Mouse (Mus musculus) embryonic facial prominence, embryonic 14.5 days (tissue): Measurements from ENCODE around the gene Asgr1. TPM values are rescaled to one million over a fixed set of nuclear protein-coding genes. Genes with fewer than 3 reads are reported as not detected.
"Not testable (repeated sequence)": the region's sequence is repeated elsewhere in the genome, so short reads cannot be mapped to it uniquely, and the experiment has no call there.

Source experiments
- ATAC-seq: fragments of 200-750 bp; cut with Nextera tagmentation; 2 replicates; pipeline ENCODE4 v1.8.0; 2017; ENCODE audit warnings: low read depth, moderate number of reproducible peaks, moderate TSS enrichment
- DNase-seq: peaks from one replicate; pipeline ENCODE4 v3.0.0-alpha.2; 2015; ENCODE audit warnings: low spot score
- H3K27ac ChIP-seq: fragments of 300-500 bp; sonication (generic); replicated peaks from 2 replicates; pipeline ENCODE4 v1.5.1; 2014; ENCODE audit warnings: low read depth, mild to moderate bottlenecking, low read length, moderate library complexity
- H3K27me3 ChIP-seq: fragments of 300-500 bp; sonication (generic); replicated peaks from 2 replicates; pipeline ENCODE4 v1.6.1; 2014; ENCODE audit warnings: low read length; ENCODE audit not compliant: control insufficient read depth, insufficient read depth
- H3K36me3 ChIP-seq: fragments of 300-500 bp; sonication (generic); 2 replicates; pipeline ENCODE4 v1.6.1; 2014; ENCODE audit warnings: low read length, mixed read lengths; ENCODE audit not compliant: control insufficient read depth, insufficient read depth
- H3K4me1 ChIP-seq: fragments of 300-500 bp; sonication (generic); 2 replicates; pipeline ENCODE4 v1.6.1; 2014; ENCODE audit warnings: antibody characterized with exemption, low read length; ENCODE audit not compliant: control insufficient read depth, insufficient read depth
- H3K4me2 ChIP-seq: fragments of 300-500 bp; sonication (generic); 2 replicates; pipeline ENCODE4 v1.6.1; 2014; ENCODE audit warnings: low read depth, mild to moderate bottlenecking, low read length, moderate library complexity, mixed read lengths
- H3K4me3 ChIP-seq: fragments of 300-500 bp; sonication (generic); 2 replicates; pipeline ENCODE4 v1.5.1; 2014; ENCODE audit warnings: low read depth, mild to moderate bottlenecking, low read length
- H3K9ac ChIP-seq: fragments of 300-500 bp; sonication (generic); 2 replicates; pipeline ENCODE4 v1.6.1; 2014; ENCODE audit warnings: low read depth, mild to moderate bottlenecking, low read length, moderate library complexity, mixed read lengths
- H3K9me3 ChIP-seq: fragments of 300-500 bp; sonication (generic); 2 replicates; pipeline ENCODE4 v1.6.1; 2016; ENCODE audit warnings: low read length; ENCODE audit not compliant: control insufficient read depth
- WGBS: fragments of 180-500 bp; shearing (Covaris S2); extraction: QIAGEN DNeasy Blood & Tissue Kit; methylation state at CpG from one replicate; pipeline ENCODE4 v1.1.7; 2014; 5-methylcytosine and 5-hydroxymethylcytosine counted together
- polyA plus RNA-seq: library from polyadenylated mRNA; unstranded; fragments of >200 nt; fragmentation: Nextera tagmentation; extraction: Ambion mirVana; gene quantifications from 2 replicates; pipeline ENCODE4 v1.2.1, GENCODE M21; 2014

Asgr1 gene
- polyA plus RNA-seq, 1 experiment from 2014 or later = 2.2 TPM

DNA sequence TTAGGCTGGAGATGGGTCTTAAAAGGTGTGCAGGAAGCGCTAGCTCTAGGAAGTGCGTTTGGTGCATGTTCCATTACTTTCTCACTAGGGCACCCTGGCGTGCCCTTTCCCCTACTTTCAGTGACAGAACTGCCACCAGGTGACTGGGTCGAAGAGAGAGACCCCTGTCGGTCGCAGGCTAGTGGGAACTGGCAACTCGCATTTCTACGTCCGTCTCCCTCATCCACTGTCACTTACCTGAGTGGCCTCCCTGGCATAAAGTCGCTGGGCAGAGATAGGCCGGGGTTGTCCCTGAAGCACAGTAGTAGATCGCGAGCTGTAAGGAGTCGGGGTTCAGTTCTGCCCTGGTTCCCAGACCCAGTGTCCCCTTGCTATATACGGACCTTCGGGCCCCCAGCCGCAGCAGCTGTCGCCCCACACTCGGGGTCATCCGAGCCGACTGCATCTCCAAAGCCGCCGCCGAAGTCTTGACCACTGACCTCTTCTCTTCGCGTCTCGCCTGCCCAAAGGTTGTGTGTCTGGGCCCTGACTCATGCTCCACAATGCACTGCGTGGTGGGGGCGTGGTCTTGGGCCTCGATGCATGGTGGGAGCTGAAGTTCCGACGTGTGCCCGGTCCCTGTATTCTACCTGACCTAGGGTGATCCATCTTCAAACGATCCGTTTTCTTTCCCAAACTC lies 38.9 kb upstream of the Asgr1 start, which contains the start of gene Acadvl:
Gene Acadvl (minus strand): TSS at position 532 of the 679 bp plus-strand sequence.
- Histone ChIP-seq H3K27me3 (no peaks in the 10 kb centered on the region), H3K4me3 (peak within 1 kb of the TSS; percentile 56), H3K4me1 (peaks cover 27% of the 10 kb centered on the region), H3K27ac (peak within 1 kb of the TSS; percentile 71), H3K9me3 (no peaks in the 10 kb centered on the region), H3K9ac (peak within 1 kb of the TSS; percentile 79), H3K36me3 (peaks cover 44% of the 10 kb centered on the region), H3K4me2 (peak within 1 kb of the TSS; percentile 75)
- WGBS = under 1% methylated on average over 32 of the region's 35 CpGs
- DNase-seq = peak; percentile 93
- peak; percentile 87 for ATAC-seq

DNA sequence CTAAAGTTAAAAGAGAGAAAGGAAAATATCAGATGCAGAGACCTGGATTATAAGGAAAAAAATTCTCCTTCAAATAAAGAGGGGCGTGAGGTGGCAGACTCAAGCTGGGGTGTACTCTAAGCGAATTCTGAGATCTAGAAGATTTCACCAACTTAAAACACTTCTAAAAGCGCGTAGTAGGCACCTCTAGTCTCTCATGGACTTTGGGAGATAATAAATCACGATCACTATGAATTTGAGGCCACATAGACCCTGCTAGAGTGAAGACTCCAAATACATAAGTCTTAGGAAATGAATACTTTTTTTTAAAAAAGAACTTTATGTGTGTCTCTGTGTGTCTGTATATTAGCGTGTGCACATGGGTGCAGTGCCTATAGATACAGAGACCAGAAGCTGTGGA lies 38.2 kb upstream of the Asgr1 start:
- Histone ChIP-seq H3K27ac (no peak overlapping the region), H3K27me3 (no peaks in the 10 kb centered on the region), H3K4me1 (peaks cover 33% of the 10 kb centered on the region), H3K4me3 (peak overlapping the region; percentile 56; the same call in 1 of the 2 replicates), H3K9me3 (no peaks in the 10 kb centered on the region), H3K4me2 (peak overlapping the region; percentile 75), H3K36me3 (peaks cover 38% of the 10 kb centered on the region), H3K9ac (peak overlapping the region; percentile 79; the same call in 1 of the 2 replicates)
- DNase-seq = no peak
- ATAC-seq = no peak
- whole genome bisulfite sequencing = 69% methylated on average over 6 of the region's 6 CpGs

DNA sequence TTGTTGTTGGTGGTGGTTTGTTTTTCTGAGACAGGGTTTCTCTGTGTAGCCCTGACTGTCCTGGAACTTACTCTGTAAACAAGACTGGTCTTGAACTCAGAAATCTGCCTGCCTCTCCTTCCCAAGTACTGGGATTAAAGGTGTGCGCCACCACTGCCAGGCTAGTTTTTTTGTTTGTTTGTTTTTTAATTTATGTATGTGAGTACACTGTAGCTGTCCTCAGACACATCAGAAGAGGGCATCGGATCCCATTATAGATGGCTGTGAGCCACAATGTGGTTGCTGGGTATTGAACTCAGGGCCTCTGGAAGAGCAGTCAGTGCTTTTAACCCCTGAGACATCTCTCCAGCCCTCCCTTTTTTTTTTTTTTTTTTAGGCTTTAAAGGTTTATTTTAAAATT lies 37.7 kb upstream of the Asgr1 start:
- Histone ChIP-seq H3K36me3 (peaks cover 32% of the 10 kb centered on the region), H3K4me1 (peaks cover 35% of the 10 kb centered on the region)
- not testable (repeated sequence) for H3K4me2 ChIP-seq, DNase-seq, H3K4me3 ChIP-seq, H3K27me3 ChIP-seq, ATAC-seq, H3K27ac ChIP-seq, H3K9ac ChIP-seq, H3K9me3 ChIP-seq
- 68% methylated on average over 2 of the region's 2 CpGs for WGBS

DNA sequence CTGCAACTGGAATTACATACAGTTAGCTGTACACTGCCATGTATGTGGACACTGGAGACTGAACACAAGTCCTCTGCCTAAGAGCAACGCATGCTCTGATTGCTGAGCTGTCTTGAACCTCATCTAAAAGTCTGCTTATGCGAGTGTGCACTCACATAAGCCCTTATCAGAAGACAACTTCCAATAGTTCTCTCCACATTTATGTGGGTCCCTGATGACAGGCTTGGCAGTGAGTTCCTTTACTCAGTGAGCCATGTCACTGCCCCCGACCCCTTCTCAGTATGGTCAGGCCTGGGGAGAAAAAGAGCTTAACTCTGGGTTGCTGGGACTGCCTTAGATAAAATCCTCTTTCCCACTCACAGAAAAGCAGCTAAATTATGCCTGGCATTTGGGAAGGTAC lies 37.2 kb upstream of the Asgr1 start, which contains the start of gene Dlg4:
Gene Dlg4 (plus strand): TSS at position 274 of the 400 bp plus-strand sequence.
- ATAC-seq = no peak
- peaks cover 35% of the 10 kb centered on the region for H3K4me1 ChIP-seq
- H3K4me2 ChIP-seq = peak within 1 kb of the TSS; percentile 85
- H3K27me3 ChIP-seq = no peaks in the 10 kb centered on the region
- peaks cover 28% of the 10 kb centered on the region for H3K36me3 ChIP-seq
- H3K9me3 ChIP-seq = no peaks in the 10 kb centered on the region
- peak within 1 kb of the TSS; percentile 69 for H3K4me3 ChIP-seq
- peak within 1 kb of the TSS; percentile 85 for H3K9ac ChIP-seq
- 64% methylated on average over 3 of the region's 3 CpGs for WGBS
- no peak for DNase-seq
- H3K27ac ChIP-seq = peak within 1 kb of the TSS; percentile 82

DNA sequence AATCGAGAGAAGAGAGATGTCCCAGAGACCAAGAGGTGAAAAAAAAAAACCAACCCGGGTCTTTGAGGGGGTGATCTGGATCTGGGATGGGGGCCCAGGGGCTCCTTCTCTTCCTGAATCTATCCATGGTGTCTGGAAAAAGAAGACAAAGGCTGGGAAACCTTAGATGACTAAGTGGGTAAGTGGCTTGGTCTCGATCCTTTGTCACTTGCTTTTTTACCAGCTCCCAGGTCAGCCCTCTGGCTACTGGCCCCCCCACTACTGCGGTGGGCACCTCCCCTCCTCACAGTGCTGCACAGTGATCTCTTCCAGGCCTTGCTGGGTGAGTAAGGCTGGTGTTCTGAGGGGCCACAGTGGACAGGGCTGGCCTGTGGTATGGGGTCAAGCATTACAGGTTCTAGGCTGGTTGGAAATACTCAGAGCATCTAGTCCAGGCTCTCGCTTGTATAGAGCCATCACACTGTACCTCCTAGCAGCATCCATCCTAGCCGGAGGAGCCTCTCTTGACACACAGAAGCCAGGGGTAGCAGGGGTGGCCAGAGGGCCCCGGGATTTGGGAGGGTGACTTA lies 36.6 kb upstream of the Asgr1 start:
- peak overlapping the region; percentile 69; the same call in 1 of the 2 replicates for H3K4me3 ChIP-seq
- ATAC-seq (no peak), DNase-seq (no peak)
- H3K27me3 ChIP-seq = no peaks in the 10 kb centered on the region
- H3K4me2 ChIP-seq = peak overlapping the region; percentile 85
- 35% methylated on average over 7 of the region's 7 CpGs for WGBS
- H3K9ac ChIP-seq = peak overlapping the region; percentile 85
- peak overlapping the region; percentile 82 for H3K27ac ChIP-seq
- H3K4me1 ChIP-seq = peaks cover 35% of the 10 kb centered on the region
- peaks cover 21% of the 10 kb centered on the region for H3K36me3 ChIP-seq
- H3K9me3 ChIP-seq = no peaks in the 10 kb centered on the region

DNA sequence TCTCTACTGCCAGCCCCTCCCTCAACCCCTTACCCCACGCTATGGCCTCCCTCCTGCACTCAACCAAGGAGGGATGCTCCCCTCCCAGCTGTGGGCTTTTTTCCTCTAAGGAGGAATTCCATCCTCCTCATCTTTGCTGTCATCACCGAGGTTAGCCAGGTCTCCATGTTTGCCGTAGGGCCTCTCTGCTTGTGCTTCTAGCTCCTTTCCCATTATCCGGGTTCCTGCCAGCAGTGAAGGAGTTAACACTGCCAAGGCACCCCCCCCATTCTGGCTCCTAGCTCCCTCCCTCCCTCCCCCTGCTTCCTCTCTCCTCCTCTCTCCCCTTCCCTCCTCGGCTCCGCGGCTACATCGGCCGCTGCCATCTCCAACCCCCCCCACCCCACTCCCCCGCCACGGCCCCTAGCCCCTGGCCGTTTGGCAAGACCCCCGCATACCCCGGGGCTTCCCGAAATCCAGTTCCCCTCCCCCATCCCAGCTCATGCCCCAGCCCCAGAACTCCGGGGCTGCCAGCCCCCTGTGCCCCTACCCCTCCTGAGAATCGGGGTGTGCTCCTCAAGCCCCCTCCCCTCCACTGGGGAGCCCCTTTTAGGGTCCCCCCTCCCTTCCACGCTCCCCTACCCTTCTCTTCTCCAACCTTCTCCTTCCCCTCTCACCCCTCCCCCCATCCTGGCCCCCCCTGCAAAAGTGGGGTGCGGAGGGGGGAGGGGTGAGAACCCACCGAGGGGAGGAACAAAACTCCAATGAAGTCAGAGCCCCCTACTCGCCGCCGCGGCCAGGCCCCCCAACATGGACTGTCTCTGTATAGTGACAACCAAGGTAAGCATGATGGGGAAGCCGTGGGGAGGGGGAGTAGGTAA lies 35.5 kb upstream of the Asgr1 start:
- Histone ChIP-seq H3K4me1 (peaks cover 38% of the 10 kb centered on the region), H3K9me3 (no peaks in the 10 kb centered on the region), H3K4me2 (peak overlapping the region; percentile 85), H3K4me3 (peak overlapping the region; percentile 69), H3K9ac (peak overlapping the region; percentile 85), H3K27ac (peak overlapping the region; percentile 94), H3K36me3 (peaks cover 11% of the 10 kb centered on the region; the same call in 1 of the 2 replicates), H3K27me3 (no peaks in the 10 kb centered on the region)
- DNase-seq = peak; percentile 92
- 1% methylated on average over 18 of the region's 25 CpGs for WGBS
- no peak for ATAC-seq

DNA sequence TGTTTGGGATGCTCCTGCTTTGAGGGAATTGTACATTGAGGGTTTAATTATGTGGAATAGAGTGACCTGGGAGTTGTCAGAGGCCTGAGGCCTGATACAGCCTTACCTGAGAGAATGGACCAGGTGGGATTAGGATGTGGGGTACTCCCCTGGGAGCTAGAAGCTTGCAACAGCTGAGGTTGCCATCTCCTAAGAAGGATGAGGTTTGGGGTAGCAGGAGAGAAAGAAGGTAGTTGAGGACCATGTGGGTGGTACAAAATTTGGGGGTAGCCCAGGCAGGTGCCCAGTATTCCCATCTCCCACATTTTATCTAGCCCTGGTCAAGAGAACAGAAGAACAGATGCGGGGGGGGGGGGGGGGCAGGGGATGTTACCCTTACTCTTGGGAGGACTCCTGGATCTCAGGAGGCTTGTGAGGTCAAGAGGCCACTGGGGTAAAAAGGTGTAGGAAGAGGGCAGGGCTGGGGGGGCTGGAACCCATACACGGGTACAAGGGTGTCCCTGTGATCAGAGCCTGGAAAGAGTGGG lies 34.3 kb upstream of the Asgr1 start:
- DNase-seq (no peak), ATAC-seq (no peak)
- 10% methylated on average over 1 of the region's 2 CpGs for WGBS
- Histone ChIP-seq H3K4me3 (peak overlapping the region; percentile 69), H3K36me3 (no peaks in the 10 kb centered on the region), H3K27me3 (no peaks in the 10 kb centered on the region), H3K27ac (peak overlapping the region; percentile 94), H3K4me2 (peak overlapping the region; percentile 85), H3K9me3 (no peaks in the 10 kb centered on the region), H3K4me1 (peaks cover 40% of the 10 kb centered on the region), H3K9ac (peak overlapping the region; percentile 85)

DNA sequence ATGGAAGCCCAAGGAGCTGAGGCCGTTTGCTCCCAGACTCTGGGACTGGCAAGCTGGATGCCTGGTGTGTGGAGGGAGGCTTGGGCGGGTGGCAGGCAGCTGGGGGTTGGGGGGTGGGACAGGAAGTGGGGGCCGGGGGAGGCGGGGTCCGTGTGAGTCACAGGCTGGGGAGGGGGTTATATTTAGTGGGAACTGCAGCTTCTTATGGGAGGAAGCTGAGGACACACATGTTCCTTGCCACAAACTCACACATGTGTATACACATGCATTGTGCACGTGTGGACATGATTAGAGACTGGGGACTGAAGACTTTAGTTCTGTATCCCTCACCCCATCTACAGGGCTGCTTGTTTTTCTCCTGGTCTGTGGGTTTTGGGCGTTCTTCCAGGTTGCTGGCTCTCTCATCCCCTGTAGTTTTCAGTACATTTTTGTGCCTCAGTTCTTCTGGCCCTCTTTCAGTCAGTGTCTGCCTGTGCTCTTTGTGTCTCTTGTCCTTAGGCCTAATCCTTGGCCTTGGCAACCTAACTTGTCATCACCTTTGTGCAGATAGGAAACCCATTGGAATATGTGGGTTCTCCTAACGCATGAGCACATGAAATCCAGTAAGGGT lies 33.8 kb upstream of the Asgr1 start:
- Histone ChIP-seq H3K4me1 (peaks cover 38% of the 10 kb centered on the region), H3K9ac (peak overlapping the region; percentile 85; the same call in 1 of the 2 replicates), H3K4me2 (peak overlapping the region; percentile 85), H3K4me3 (peak overlapping the region; percentile 69), H3K27me3 (no peaks in the 10 kb centered on the region), H3K9me3 (no peaks in the 10 kb centered on the region), H3K36me3 (no peaks in the 10 kb centered on the region), H3K27ac (peak overlapping the region; percentile 94)
- no peak for ATAC-seq
- DNase-seq = peak; percentile 64
- WGBS = 15% methylated on average over 7 of the region's 8 CpGs
